Mouse (Mus musculus) common myeloid progenitor, adult 5-6 weeks (primary cell): ENCODE results near the gene 2410015M20Rik. TPM values are rescaled to one million over a fixed set of nuclear protein-coding genes. Genes with fewer than 3 reads are reported as not detected.

ENCODE experiments used
- ATAC-seq: replicated peaks from 2 replicates; pipeline ENCODE4 v1.8.0; 2016; ENCODE audit warnings: low read depth, mild to moderate bottlenecking, moderate TSS enrichment, inconsistent platforms; ENCODE audit not compliant: poor library complexity, severe bottlenecking
- total RNA-seq: library from RNA; stranded (forward); fragments of 200-1000, 187-1606 nt; gene quantifications from 2 replicates; pipeline ENCODE4 v1.2.3, GENCODE M21; 2017

Gene 2410015M20Rik
- total RNA-seq, 1 experiment from 2014 or later: 61.3 TPM

DNA sequence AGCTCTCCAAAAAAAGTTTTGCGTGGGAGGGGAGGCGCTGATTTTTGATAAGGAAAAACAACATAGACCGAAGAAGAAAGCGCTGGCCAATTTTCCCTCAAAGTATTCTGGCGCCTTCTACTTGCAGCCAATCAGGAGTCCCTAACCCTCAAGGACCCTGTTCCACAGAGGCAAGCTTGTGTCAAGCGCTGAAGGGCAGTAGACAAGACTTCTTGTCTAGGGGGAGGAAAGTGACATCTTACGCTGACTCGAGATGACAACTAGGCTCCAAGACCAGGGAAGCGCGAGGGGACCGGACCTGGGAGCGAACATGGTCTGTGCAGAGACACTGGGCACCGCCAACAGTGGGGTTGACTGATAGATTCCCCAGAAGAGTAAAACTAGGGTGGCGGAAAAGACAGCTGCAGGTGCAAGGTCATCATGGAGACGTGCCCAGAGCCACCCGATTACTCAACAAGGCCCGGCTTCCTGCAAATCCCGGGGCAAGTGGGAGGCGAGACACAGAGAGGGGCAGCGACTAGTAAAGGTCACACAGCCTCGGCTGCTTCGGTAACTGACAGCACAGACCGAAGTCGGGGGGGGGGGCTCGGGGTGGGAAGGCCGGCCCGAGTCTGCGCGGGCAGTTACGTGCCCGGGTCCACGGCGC lies 25.8 kb downstream of the 2410015M20Rik start:
- peak; percentile 4 for ATAC-seq

DNA sequence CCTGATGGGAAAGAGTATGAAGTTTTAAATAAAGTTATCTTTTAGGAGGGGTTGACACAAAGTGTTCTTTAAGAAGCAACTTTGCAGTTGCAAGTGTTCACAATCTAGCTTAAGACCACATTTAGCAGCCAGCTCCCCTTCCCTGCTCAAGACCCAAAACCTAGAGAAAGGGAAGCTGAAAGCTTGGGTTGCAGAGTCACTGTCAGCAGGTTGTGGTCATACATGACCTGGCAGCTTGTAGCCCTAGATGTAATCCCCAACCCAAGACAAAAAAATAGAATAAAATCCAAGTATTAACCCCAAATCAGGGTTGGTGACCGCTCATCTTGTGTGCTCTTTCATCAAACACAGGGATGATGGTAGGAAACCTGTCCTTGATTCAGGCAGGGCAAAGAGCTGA lies 26.5 kb downstream of the 2410015M20Rik start:
- ATAC-seq: no peak

DNA sequence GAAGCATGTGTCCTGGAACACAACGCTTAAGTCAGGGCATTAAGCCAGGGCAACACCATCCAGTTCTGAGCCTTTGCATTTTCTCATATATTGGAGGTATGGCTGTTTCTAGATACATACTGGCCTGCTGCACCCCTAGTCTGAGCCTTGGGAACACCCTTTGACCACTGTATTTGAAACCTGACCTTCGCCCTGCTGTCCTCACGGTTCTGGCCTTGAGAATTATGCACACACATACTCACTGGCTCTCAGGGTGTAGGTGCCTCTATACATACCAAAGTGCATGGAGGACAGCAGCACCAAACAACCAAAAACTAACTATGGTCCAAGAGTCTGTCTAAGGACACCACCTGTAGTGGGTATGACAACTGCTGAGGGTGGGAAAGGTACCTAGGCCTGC lies 36.6 kb downstream of the 2410015M20Rik start:
- ATAC-seq: no peak

DNA sequence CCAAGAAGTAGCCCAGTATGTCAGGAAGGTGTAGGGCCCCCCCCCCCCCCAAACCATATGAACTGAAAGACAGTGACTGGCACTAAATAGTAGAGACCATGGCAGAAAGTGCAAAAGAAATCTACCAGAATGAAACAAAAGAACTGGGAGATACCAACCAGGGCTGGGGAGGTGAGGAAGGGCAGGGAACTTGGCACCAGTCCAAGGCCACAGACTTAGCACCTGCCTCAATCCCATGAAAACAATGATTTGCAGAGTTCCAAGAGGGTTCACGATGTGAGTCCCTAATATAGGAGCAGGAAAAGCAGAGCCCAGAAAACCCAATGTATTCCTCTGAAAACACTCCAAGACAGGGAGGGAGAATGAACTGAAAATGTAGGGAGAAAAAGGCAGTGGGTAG lies 37.4 kb downstream of the 2410015M20Rik start:
- no peak for ATAC-seq

DNA sequence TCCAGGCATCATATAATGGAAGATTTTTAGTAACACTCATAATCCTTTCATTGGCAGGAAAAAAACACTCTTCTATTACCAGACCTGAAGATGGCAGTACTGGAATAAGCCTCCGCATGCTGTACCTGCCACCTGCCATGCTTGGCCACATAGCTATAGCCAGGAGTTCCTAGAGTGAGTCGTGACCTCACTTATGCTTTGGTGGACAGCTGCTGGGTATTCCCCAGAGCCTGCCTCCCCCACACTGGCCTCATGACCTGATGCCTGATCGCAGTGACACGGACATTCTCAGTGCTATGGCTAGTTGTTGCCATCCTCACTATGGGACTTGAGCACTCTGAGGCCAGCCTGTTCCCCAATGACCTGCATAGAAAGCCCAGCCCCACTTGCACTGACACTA lies 39.3 kb downstream of the 2410015M20Rik start:
- ATAC-seq: no peak

DNA sequence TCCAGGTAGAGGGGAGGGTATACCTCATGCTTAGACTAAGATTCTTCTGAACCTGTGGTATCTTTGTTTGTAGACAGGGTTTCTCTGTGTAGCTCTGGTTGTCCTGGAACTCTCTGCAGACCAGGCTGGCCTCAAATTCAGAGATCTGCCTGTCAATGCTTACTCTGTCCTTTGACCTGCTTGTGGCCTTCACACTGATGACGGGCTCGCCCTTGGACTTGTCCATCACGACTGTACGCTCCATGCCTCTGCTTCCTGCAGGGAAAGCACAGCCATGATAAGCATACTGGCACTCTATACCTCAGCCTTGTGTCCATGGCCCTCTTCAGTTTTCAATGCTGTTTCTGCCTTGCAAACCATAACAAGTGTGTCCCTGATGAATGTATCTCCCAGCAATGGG lies 42.2 kb downstream of the 2410015M20Rik start:
- no peak for ATAC-seq

DNA sequence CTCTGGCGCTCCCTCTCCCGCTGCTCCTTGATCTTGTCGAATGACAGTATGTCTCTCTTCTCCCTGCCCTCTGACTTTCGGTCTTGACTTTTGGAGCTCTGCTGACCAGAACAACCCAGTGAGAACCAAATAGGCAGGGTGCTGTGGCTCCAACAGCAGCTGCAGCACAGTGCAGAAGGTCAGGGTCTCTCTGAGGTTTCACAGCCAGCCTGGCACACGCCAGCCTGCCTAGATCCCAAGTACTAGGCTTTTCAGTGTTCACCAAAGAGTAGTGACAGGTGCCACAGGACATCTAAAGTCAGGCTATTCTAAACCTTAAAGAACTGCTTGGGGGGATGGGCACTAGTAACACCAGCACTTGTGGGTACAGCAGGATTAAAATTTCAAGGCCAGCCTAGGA lies 42.7 kb downstream of the 2410015M20Rik start:
- ATAC-seq: no peak

DNA sequence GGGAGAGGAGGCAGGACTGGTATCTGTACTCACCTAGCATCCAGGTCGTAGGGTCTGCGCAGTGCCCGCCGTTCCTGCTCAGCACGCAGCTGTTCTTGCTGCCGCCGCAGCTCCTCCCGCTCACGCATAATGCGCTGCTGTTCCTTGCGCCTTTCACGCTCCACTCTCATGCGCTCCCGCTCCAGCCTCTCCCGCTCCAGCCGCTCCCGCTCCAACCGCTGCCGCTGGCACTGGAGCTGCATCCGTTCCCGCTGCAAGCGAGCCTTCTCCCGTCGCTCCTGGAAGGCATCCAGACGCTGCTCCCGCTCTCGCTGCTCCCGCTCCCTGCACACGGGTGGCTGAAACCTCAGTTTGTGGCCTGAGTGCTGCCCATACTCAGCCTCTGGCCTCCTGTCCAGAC lies 43.3 kb downstream of the 2410015M20Rik start:
- ATAC-seq: no peak

DNA sequence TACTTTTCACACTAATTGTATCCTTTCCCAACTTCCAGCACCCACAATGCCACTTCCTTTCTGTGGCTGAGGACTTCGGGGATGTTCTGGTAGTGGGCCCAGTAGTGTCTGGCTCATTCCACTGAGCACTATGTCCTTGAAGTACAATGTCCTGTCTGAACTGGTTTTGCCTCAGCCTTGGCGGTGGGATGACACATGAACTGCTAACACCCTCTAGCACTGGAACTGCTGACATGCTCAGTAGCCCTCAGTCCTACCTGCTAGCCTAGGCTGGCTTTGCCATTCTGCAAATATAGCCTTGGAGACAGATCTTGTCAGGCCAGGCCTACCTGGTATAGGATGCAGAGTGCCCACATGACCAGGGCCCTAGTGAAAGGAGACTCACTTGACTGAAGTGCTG lies 47.7 kb downstream of the 2410015M20Rik start:
- ATAC-seq: no peak

DNA sequence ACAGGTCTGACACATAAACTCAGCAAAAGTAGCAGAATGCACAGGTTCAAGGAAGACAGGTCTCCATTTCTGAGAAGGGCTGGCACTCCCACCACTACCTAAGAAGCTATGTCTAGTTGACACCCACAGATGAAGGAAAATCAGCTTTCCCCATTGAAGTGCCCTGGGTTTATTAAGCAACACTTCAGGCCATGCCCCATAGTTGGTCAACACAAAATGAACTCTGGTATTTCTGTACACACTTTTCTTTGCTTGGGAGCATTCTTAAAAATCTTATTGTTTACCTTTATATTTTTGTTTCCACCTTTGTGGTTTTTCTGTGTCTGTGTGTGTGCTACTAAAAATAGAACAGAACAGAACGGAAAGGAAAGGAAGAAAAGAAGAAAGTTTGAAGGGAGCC lies 49.4 kb downstream of the 2410015M20Rik start:
- ATAC-seq: no peak

DNA sequence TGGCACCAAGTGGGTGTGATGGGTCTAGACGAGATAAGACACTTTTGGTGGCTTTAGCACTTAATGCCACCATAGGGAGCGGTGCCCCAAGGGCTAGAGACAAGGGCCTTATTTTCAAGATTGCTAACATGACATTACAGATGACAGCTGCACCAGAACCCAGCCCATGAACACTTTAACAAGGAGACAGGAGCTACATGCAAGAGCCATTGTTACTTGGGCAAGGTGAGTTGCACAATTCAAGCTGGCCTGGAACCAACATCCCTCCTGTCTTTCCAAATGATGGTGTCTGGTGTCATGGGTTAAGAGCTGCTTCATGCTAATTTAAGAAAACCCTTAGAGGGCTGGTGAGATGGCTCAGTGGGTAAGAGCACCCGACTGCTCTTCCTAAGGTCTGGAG lies 50.2 kb downstream of the 2410015M20Rik start:
- no peak for ATAC-seq

DNA sequence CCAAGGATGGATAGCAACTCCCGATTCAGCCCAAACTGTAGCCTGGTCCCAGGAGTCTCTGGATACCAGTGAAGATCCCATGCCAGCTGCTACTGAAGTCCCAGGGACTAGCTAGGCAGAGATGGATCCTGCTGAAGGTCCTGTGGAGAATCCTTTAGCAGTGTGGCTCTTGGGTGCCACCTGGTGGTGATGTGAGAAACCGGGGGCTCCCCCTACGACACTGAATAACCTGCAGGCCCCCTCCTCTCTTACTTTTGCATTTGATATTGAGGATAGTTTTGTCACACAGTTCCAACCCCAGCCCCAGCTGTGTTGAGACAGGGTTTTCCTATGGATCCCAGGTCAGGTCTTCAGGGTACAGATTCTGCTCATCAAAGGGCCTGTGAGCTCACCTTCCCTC lies 51.1 kb downstream of the 2410015M20Rik start:
- ATAC-seq: peak; percentile 60

Other genes with a start within 250 kb of the 2410015M20Rik start
- gene Ptprs, start 133.3 kb downstream of the 2410015M20Rik start, total RNA-seq: 65.2 and 105 TPM in 2 replicates
- gene Znrf4, start 97.3 kb downstream of the 2410015M20Rik start, total RNA-seq: not detected in 2 replicates
- not detected in 2 replicates for gene Gm20219, start 55.4 kb downstream of the 2410015M20Rik start, total RNA-seq
- 94.8 and 99.4 TPM in 2 replicates for gene Safb2, start 25.2 kb downstream of the 2410015M20Rik start, total RNA-seq
- gene Safb, start 24.9 kb downstream of the 2410015M20Rik start, total RNA-seq: 75.0 and 81.6 TPM in 2 replicates
- gene Rpl36, start 3.6 kb upstream of the 2410015M20Rik start, total RNA-seq: 2,418 and 2,940 TPM in 2 replicates
- 57.3 and 69.9 TPM in 2 replicates for gene Lonp1, start 17.1 kb upstream of the 2410015M20Rik start, total RNA-seq
- gene Catsperd, start 18.4 kb upstream of the 2410015M20Rik start, total RNA-seq: not detected in 2 replicates
- 56.2 and 56.7 TPM in 2 replicates for gene Ranbp3, start 63.5 kb upstream of the 2410015M20Rik start, total RNA-seq
- gene Ndufa11, start 108.0 kb upstream of the 2410015M20Rik start, total RNA-seq: 63.1 and 84.2 TPM in 2 replicates
- gene Vmac, start 108.3 kb upstream of the 2410015M20Rik start, total RNA-seq: 6.1 and 11.1 TPM in 2 replicates
- not detected in 2 replicates for gene Nrtn, start 147.8 kb upstream of the 2410015M20Rik start, total RNA-seq
- 16.8 and 17.5 TPM in 2 replicates for gene Dus3l, start 155.0 kb upstream of the 2410015M20Rik start, total RNA-seq
- 0.15 TPM in 1 of 2 replicates, not detected in the other for gene Prr22, start 160.5 kb upstream of the 2410015M20Rik start, total RNA-seq
- 7.6 and 7.7 TPM in 2 replicates for gene Rfx2, start 221.2 kb upstream of the 2410015M20Rik start, total RNA-seq